24 mouse cellular contexts compared by ENCODE assay signal in genomic region chr16:35458297-35458696, GRCm38 (mm10).
"Had no signal": no experiment of that assay in that cellular context is flagged by ENCODE, and none has a peak within 500 bp of the region (broad histone marks: within the 10 kb centered on the region; RNA-seq: fewer than 3 reads in every experiment).

No protein-coding gene starts in this region.

- H3K9ac ChIP-seq: heart, embryonic 12.5 days; hindbrain, embryonic 12.5 days; hindbrain, embryonic 14.5 days; intestine, embryonic 15.5 days; limb, embryonic 12.5 days; liver, embryonic 13.5 days had no signal

- ATAC-seq: forebrain, embryonic 16.5 days; inflammation-experienced regulatory T-cells, adult 6 months; intestine, postnatal 0 days had no signal

- H3K4me3 ChIP-seq: heart, embryonic 10.5 days; heart, embryonic 12.5 days; hindbrain, embryonic 10.5 days; hindbrain, embryonic 12.5 days; intestine, embryonic 15.5 days; layer of hippocampus, adult 2 months; left cerebral cortex, adult 2 months; limb, embryonic 10.5 days; limb, embryonic 12.5 days; liver, embryonic 13.5 days had no signal

- H3K4me1 ChIP-seq: heart, embryonic 12.5 days; intestine, embryonic 15.5 days; limb, embryonic 10.5 days; limb, embryonic 12.5 days; liver, embryonic 13.5 days had no signal

- H3K4me2 ChIP-seq: heart, embryonic 12.5 days; hindbrain, embryonic 12.5 days; hindbrain, embryonic 14.5 days; intestine, embryonic 15.5 days; limb, embryonic 12.5 days; liver, embryonic 11.5 days; liver, embryonic 13.5 days had no signal

- H3K9me3 ChIP-seq: heart, embryonic 10.5 days; heart, embryonic 12.5 days; hindbrain, embryonic 10.5 days; hindbrain, embryonic 12.5 days; intestine, embryonic 15.5 days; limb, embryonic 10.5 days; limb, embryonic 12.5 days; liver, embryonic 13.5 days had no signal

- H3K27me3 ChIP-seq: heart, embryonic 12.5 days; hindbrain, embryonic 12.5 days; intestine, embryonic 15.5 days; limb, embryonic 12.5 days; liver, embryonic 13.5 days had no signal

- DNase-seq: gastrocnemius, postnatal 25 days; heart, adult 18-20 months; heart, postnatal 10 days; heart, postnatal 4 days; kidney, adult 18-20 months; kidney, adult 8-10 months; kidney, postnatal 25 days; kidney, postnatal 4 days; liver; liver, embryonic 13.5 days had no signal

- H3K27ac ChIP-seq: heart, embryonic 10.5 days; hindbrain, embryonic 10.5 days; hindbrain, embryonic 12.5 days; hindbrain, embryonic 14.5 days; intestine, embryonic 15.5 days; layer of hippocampus, adult 2 months; left cerebral cortex, adult 2 months; limb, embryonic 10.5 days; limb, embryonic 12.5 days; liver, embryonic 13.5 days had no signal
